Mouse (Mus musculus) left cerebral cortex, adult 11 months (tissue): ENCODE measurements around the gene Gnb1.

Experiments
- DNase-seq: peaks from one replicate; pipeline ENCODE4 v3.0.0; 2022; ENCODE audit warnings: low spot score

The Gnb1 gene

GRCm38 (mm10) chr4:155578336-155579125 lies 87.4 kb downstream of the Gnb1 start:
- no peak for DNase-seq

DNA sequence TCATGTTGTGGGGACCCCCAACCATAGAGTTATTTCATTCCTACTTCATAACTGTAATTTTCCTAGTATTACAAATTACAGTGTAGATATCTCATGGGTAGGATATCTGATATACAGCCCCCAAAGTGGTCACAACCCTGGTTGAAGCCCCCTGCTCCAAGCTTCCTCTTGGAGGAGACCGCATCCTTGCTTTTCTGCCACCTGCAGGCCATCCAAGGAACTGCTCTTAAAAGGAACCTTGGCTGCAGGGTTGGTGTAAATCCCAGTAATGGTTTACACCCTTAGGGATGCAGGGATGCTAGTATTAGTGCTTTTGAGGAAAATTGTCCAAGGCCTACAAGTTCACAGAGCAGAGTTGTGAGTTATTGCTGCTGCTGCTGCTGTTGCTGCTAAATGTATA lies 89.3 kb downstream of the Gnb1 start:
- no peak for DNase-seq

DNA sequence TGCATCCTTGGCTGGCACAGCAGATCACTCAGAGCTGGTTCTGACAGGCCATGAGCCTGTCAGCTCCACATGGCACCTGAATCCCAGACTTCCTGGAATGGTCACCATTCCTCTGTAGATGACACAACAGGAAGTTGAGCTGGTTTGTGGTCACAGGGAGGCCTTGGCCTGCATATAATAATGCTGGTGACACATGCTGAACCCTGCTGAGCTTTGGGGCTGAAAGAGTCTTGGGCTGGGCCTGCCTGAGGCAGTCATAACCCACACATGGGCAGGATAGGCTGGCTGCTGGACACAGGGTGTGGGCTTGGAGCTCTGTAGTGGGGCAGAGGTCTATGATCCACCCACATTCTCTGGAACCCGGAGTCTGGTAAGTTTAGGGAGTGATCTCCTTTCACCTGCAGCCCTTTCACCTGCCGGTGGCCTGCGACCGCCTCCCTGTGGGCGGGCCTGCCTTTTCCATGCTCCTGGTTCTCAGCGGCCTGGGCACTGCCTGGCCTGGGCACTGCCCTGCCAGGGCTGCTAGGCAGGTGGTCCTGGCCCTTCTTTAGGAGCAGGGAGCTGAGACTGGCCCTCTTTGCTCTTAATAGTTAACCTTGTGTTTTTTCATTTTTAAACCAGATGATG lies 91.2 kb downstream of the Gnb1 start:
- no peak for DNase-seq

DNA sequence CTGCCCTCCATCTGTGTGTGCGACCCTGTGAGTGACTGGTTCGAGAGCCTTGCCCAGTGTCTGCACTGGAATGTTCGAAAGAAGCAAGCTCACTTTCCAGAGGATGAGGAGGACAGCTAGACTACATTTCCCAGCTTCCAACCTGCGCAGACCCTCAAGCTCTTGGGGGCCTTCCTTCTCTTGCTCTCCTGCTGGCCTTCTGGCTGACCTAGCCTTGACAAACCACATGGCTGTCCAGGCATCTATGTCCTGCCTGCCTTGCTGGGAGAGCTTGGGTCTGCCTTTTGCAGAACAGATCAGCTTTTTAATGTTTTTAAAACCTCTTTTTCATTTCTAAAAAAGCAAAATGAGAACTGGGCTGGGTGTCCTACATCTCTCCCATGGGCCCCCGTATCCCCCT lies 98.2 kb downstream of the Gnb1 start:
- DNase-seq: no peak

GRCm38 (mm10) chr4:155591012-155591719 lies 100.0 kb downstream of the Gnb1 start:
- DNase-seq: no peak

DNA sequence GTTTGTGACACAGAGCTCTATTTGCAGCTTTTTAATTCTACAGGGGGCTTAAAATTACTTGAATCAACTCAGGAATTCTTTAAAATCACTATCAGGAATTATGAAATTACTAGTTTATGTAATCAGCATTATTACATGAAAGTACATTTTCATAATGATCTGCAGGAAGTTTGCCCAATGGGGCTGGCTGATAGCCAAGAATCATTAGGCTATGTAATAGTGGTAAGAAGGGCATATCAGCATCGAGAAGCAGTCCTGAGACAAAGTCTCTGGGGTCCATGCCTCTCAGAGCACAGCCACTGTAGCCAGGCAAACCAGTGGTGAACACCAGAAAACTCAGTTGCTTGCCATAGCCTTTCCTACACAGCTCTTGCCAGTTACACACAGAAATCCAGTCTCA lies 102.6 kb downstream of the Gnb1 start:
- DNase-seq: no peak

GRCm38 (mm10) chr4:155595777-155596176 lies 104.6 kb downstream of the Gnb1 start:
- no peak for DNase-seq

- no peak for DNase-seq
Measured at GRCm38 (mm10) chr4:155596606-155597005, 105.4 kb downstream of the Gnb1 start.

GRCm38 (mm10) chr4:155598536-155598935 lies 107.4 kb downstream of the Gnb1 start:
- DNase-seq: no peak

DNA sequence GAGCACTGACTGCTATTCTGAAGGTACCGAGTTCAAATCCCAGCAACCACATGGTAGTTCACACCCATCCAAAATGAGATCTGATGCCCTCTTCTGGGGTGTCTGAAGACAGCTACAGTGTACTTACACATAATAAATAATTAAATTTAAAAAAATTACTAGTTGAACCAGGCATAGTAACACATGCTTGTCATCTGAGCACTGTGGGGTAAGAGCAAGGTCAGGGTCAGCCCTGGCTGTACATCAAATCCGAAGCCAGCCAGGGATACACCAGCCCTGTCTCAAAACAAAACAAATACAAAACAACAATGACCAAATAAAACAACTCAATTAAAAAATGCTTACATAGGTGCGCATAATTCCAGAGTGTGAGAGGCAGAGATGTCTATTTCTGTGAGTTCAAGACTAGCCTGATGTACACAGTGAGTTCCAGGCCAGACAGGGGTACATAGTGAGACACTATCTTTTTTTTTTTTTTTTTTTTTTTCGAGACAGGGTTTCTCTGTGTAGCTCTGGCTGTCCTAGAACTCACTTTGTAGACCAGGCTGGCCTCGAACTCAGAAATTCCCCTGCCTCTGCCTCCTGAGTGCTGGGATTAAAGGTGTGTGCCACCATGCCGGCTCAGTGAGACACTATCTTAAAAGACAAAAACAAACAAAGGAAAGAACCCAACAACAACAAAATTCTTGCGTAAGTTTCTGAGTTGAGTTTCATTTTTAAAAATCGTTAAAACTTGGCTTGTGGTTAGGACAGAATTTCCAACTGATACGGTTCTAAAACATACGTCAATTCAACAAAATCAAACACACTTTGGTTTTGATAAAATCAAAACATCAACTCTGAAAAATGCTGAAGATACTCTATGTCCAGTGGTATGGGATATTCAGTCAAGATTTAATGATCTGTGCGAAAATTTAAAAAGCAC lies 109.0 kb downstream of the Gnb1 start:
- DNase-seq: no peak

- peak; percentile 92 for DNase-seq
Measured at GRCm38 (mm10) chr4:155601091-155601996, 110.2 kb downstream of the Gnb1 start, which contains the start of gene Slc35e2. Slc35e2 (plus strand) TSS chr4:155601416.

DNA sequence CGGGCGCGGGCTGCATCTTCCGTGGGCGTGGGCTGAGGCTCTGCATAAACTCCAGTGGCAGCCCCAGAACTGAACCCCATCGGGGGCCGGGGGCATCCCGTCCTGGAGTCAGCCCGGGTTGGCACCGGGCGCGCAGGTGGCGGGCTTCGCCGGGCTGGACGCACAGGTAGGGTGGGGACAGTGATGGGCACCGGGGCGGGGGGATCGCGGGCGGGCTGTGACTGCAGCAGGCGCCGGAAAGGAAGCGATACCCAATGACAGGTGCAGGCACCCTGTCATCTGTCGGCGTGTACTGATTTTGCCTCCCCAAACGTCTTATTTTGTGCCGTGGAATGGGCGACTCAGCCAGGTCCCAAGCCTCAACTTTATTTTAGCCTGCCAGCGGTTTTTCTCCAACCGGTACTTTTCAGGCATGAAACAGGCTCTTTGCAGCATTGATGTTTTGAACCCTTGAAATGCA lies 110.9 kb downstream of the Gnb1 start:
- no peak for DNase-seq

GRCm38 (mm10) chr4:155602753-155603152 lies 111.6 kb downstream of the Gnb1 start:
- DNase-seq: no peak

- no peak for DNase-seq
Measured at GRCm38 (mm10) chr4:155603801-155604200, 112.6 kb downstream of the Gnb1 start.

GRCm38 (mm10) chr4:155605132-155605531 lies 114.0 kb downstream of the Gnb1 start:
- DNase-seq: no peak

DNA sequence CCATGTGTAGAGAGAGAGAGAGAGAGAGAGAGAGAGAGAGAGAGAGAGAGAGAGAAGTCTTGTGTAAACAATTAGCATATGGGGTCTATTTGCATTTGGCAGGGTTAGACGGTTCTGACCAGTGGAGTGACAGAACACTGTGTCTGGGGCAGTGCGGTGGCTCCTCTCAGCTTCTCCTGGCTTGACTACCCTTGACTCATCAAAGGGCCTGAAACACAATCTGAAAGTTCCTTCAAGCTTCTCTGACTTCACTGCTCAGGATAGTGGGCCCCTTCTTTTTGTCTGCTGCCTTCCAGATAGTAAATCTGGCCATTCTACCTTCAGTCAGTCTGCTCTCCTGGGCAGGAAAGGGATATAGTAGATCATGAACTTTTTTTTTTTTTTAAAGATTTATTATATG lies 115.7 kb downstream of the Gnb1 start:
- no peak for DNase-seq
